Mouse (Mus musculus) intestine, embryonic 15.5 days (tissue): ENCODE data around the gene Sh3pxd2a. TPM values are rescaled to one million over a fixed set of nuclear protein-coding genes. Genes with fewer than 3 reads are reported as not detected.

ENCODE experiments used
- ATAC-seq: fragments of 200-750 bp; cut with Nextera tagmentation; 2 replicates; pipeline ENCODE4 v1.8.0; 2017; ENCODE audit warnings: moderate TSS enrichment, moderate library complexity
- H3K27ac ChIP-seq: fragments of 300-500 bp; sonication (generic); 2 replicates; pipeline ENCODE4 v1.5.1; 2015; ENCODE audit warnings: mild to moderate bottlenecking, inconsistent platforms
- H3K27me3 ChIP-seq: fragments of 300-500 bp; sonication (generic); replicated peaks from 2 replicates; pipeline ENCODE4 v1.6.1; 2015; ENCODE audit warnings: inconsistent platforms
- H3K36me3 ChIP-seq: fragments of 300-500 bp; sonication (generic); 2 replicates; pipeline ENCODE4 v1.6.1; 2015; ENCODE audit warnings: inconsistent platforms
- H3K4me1 ChIP-seq: fragments of 300-500 bp; sonication (generic); replicated peaks from 2 replicates; pipeline ENCODE4 v1.6.1; 2015; ENCODE audit warnings: inconsistent platforms
- H3K4me2 ChIP-seq: fragments of 300-500 bp; sonication (generic); replicated peaks from 2 replicates; pipeline ENCODE4 v1.6.1; 2015; ENCODE audit warnings: mild to moderate bottlenecking, inconsistent platforms
- H3K4me3 ChIP-seq: fragments of 300-500 bp; sonication (generic); replicated peaks from 2 replicates; pipeline ENCODE4 v1.5.1; 2015; ENCODE audit warnings: inconsistent platforms
- H3K9ac ChIP-seq: fragments of 300-500 bp; sonication (generic); 2 replicates; pipeline ENCODE4 v1.6.1; 2015; ENCODE audit warnings: inconsistent platforms
- H3K9me3 ChIP-seq: fragments of 300-500 bp; sonication (generic); 2 replicates; pipeline ENCODE4 v1.6.1; 2016; ENCODE audit warnings: inconsistent platforms
- WGBS: fragments of 180-500 bp; shearing (Covaris S2); methylation state at CpG from one replicate; pipeline ENCODE4 v1.1.7; 2015; 5-methylcytosine and 5-hydroxymethylcytosine counted together
- polyA plus RNA-seq: library from polyadenylated mRNA; unstranded; fragments of >200 nt; fragmentation: Nextera tagmentation; extraction: Ambion mirVana; gene quantifications from 2 replicates; pipeline ENCODE4 v1.2.1, GENCODE M21; 2015

The Sh3pxd2a gene
- polyA plus RNA-seq, 1 experiment from 2014 or later, result 5.0 TPM

DNA sequence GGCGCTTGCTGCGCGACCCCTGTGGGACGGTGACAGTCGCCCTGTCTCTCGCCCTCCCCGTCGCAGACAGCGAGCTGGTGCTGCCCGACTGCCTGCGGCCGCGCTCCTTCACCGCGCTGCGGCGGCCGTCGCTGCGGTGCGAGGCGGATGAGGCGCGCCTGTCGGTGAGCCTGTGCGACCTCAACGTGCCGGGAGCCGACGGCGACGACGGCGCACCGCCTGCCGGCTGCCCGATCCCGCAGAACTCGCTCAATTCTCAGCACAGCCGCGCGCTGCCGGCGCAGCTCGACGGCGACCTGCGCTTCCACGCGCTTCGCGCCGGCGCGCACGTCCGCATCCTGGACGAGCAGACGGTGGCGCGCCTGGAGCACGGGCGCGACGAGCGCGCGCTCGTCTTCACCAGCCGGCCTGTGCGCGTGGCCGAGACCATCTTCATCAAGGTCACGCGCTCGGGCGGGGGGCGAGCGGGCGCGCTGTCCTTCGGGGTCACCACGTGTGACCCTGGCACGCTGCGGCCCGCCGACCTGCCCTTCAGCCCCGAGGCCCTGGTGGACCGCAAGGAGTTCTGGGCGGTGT, 211.1 kb downstream of the Sh3pxd2a start:
- H3K36me3 ChIP-seq, result no peaks in the 10 kb centered on the region
- H3K4me1 ChIP-seq, result peaks cover 15% of the 10 kb centered on the region
- H3K27ac ChIP-seq, result no peak overlapping the region
- no peaks in the 10 kb centered on the region for H3K9me3 ChIP-seq
- WGBS, result 3% methylated on average over 90 of the region's 90 CpGs
- H3K4me2 ChIP-seq, result peak overlapping the region; percentile 73
- H3K4me3 ChIP-seq, result peak overlapping the region; percentile 38
- H3K27me3 ChIP-seq, result peaks cover 29% of the 10 kb centered on the region
- ATAC-seq, result peak; percentile 40
- H3K9ac ChIP-seq, result peak overlapping the region; percentile 23; the same call in 1 of the 2 replicates

DNA sequence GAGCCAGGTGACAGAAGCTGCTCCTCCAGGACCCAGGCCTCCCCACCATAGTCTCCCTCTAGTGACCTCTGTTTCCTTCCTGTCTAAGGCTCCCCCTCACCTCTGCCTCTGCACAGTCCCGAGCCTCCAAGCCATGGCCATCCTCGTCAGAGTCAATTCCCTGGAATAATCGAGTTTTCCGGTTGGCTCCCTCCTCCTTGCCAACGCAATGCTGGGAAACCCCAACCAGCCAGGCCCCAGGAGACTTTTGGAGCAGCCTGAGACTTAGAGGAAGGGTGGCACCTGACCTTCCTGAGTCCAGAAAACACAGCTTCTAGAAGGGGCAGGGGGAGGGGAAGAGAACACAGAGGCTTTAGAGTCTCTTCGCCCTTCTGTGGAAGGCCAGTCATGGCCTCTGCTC, 213.3 kb downstream of the Sh3pxd2a start:
- peaks cover 22% of the 10 kb centered on the region for H3K4me1 ChIP-seq
- whole genome bisulfite sequencing, result 78% methylated on average over 6 of the region's 6 CpGs
- no peaks in the 10 kb centered on the region for H3K9me3 ChIP-seq
- no peaks in the 10 kb centered on the region for H3K36me3 ChIP-seq
- H3K27ac ChIP-seq, result no peak overlapping the region
- no peak for ATAC-seq
- H3K4me3 ChIP-seq, result no peak overlapping the region
- no peak overlapping the region for H3K9ac ChIP-seq
- H3K4me2 ChIP-seq, result no peak overlapping the region
- H3K27me3 ChIP-seq, result peaks cover 29% of the 10 kb centered on the region

GRCm38 (mm10) chr19:47248906-47249568, 215.2 kb downstream of the Sh3pxd2a start:
- H3K4me3 ChIP-seq, result no peak overlapping the region
- no peaks in the 10 kb centered on the region for H3K36me3 ChIP-seq
- 65% methylated on average over 16 of the region's 16 CpGs for WGBS
- no peaks in the 10 kb centered on the region for H3K9me3 ChIP-seq
- H3K9ac ChIP-seq, result no peak overlapping the region
- H3K4me2 ChIP-seq, result no peak overlapping the region
- ATAC-seq, result no peak
- peaks cover 24% of the 10 kb centered on the region for H3K27me3 ChIP-seq
- 0 out of 2 replicates have a peak overlapping the region, but pooled peaks have one; percentile 34 for H3K27ac ChIP-seq
- peaks cover 22% of the 10 kb centered on the region for H3K4me1 ChIP-seq

DNA sequence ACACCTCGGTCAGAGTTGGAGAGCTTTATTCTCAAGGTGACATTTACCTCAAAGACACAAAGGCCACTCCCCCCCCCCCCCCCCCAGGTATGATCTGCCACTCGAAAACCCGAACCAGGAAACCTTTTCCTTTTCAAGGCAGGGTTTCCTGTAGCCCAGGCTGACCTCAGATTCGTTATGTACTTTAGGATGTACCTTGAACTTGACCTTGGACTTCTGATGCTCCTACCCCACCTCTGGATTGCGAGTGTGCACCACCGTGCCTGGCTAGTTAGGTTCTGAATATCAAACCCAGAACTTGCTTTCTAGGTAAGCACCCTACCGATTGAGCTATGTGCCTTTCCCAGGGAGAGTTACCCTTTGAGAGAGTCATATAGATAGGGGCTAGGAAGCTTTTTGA, 215.9 kb downstream of the Sh3pxd2a start:
- ATAC-seq, result peak; percentile 13; the same call in 1 of the 2 replicates
- H3K9ac ChIP-seq, result no peak overlapping the region

GRCm38 (mm10) chr19:47247791-47248190, 216.4 kb downstream of the Sh3pxd2a start:
- Histone ChIP-seq H3K4me3 (no peak overlapping the region), H3K27ac (no peak overlapping the region), H3K9me3 (no peaks in the 10 kb centered on the region), H3K36me3 (no peaks in the 10 kb centered on the region), H3K4me1 (peaks cover 15% of the 10 kb centered on the region), H3K9ac (no peak overlapping the region), H3K4me2 (peak overlapping the region; percentile 39), H3K27me3 (peaks cover 11% of the 10 kb centered on the region)
- 7% methylated on average over 11 of the region's 11 CpGs for WGBS
- ATAC-seq, result peak; percentile 59

More for the DNA sequence above, 215.9 kb downstream of the Sh3pxd2a start:
- Histone ChIP-seq H3K27me3 (peaks cover 16% of the 10 kb centered on the region), H3K4me2 (peak overlapping the region; percentile 39; the same call in 1 of the 2 replicates), H3K4me3 (no peak overlapping the region), H3K36me3 (no peaks in the 10 kb centered on the region), H3K4me1 (peaks cover 20% of the 10 kb centered on the region), H3K9me3 (no peaks in the 10 kb centered on the region), H3K27ac (no peak overlapping the region)
- WGBS, result 58% methylated on average over 7 of the region's 7 CpGs

DNA sequence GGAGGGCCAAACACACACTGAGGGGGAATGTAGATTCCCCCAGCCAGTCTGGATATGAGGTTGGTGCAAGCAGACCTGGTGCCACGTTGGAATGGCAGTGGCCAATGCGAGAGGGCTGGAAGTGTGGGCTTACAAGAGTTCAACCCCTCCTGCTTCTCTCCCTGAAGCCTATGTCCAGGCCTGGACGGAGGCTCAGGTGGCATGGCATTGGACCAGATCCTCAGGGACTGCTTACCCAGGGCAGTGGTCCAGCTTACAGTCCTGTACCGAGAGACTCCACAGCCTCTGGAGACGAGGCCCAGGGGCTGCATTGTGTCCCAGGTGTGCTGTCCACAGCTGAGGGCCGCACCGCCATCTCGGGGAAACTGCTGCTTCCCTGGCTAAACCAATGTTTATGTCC, 218.7 kb downstream of the Sh3pxd2a start:
- ATAC-seq, result no peak
- no peak overlapping the region for H3K4me3 ChIP-seq
- no peaks in the 10 kb centered on the region for H3K9me3 ChIP-seq
- H3K27me3 ChIP-seq, result peaks cover under 1% of the 10 kb centered on the region; the same call in 1 of the 2 replicates
- H3K9ac ChIP-seq, result no peak overlapping the region
- H3K36me3 ChIP-seq, result no peaks in the 10 kb centered on the region
- H3K27ac ChIP-seq, result no peak overlapping the region
- WGBS, result 71% methylated on average over 8 of the region's 8 CpGs
- no peak overlapping the region for H3K4me2 ChIP-seq
- peaks cover 17% of the 10 kb centered on the region for H3K4me1 ChIP-seq

- no peak overlapping the region for H3K4me2 ChIP-seq
- no peaks in the 10 kb centered on the region for H3K27me3 ChIP-seq
- no peak overlapping the region for H3K4me3 ChIP-seq
- peaks cover 10% of the 10 kb centered on the region; the same call in 1 of the 2 replicates for H3K4me1 ChIP-seq
- WGBS, result 65% methylated on average over 4 of the region's 4 CpGs
- H3K9ac ChIP-seq, result no peak overlapping the region
- H3K9me3 ChIP-seq, result no peaks in the 10 kb centered on the region
- no peak overlapping the region for H3K27ac ChIP-seq
- H3K36me3 ChIP-seq, result no peaks in the 10 kb centered on the region
- no peak for ATAC-seq
These were observed 222.0 kb downstream of the Sh3pxd2a start for GRCm38 (mm10) chr19:47242227-47242626.

GRCm38 (mm10) chr19:47240957-47241356, 223.2 kb downstream of the Sh3pxd2a start:
- peak overlapping the region; percentile 48 for H3K4me2 ChIP-seq
- H3K9ac ChIP-seq, result no peak overlapping the region
- no peak overlapping the region for H3K27ac ChIP-seq
- 62% methylated on average over 7 of the region's 7 CpGs for WGBS
- H3K4me3 ChIP-seq, result no peak overlapping the region
- peaks cover 10% of the 10 kb centered on the region; the same call in 1 of the 2 replicates for H3K4me1 ChIP-seq
- H3K36me3 ChIP-seq, result no peaks in the 10 kb centered on the region
- no peaks in the 10 kb centered on the region for H3K9me3 ChIP-seq
- H3K27me3 ChIP-seq, result no peaks in the 10 kb centered on the region
- ATAC-seq, result no peak

DNA sequence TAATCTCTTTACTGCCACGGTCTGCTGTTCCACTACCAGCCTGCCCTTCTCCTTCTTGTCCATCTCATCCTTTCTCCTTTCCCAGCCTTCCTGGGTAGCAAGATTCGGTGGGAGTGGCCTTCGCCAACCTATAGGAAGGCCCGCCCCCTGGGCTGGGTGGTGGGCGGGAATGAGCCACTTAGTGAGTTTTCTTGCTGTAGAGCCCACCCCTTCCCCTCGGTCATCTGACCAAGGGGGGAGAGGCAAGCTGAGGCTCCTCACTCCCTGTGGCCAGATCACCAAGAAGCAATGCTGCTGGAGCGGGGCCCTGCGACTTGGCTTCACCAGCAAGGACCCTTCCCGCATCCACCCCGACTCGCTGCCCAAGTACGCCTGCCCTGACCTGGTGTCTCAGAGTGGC, 224.1 kb downstream of the Sh3pxd2a start:
- Histone ChIP-seq H3K27me3 (no peaks in the 10 kb centered on the region), H3K4me3 (peak overlapping the region; percentile 17), H3K36me3 (no peaks in the 10 kb centered on the region), H3K9me3 (no peaks in the 10 kb centered on the region), H3K27ac (no peak overlapping the region), H3K9ac (no peak overlapping the region), H3K4me2 (peak overlapping the region; percentile 48), H3K4me1 (peaks cover 10% of the 10 kb centered on the region; the same call in 1 of the 2 replicates)
- peak; percentile 68; the same call in 1 of the 2 replicates for ATAC-seq
- 37% methylated on average over 12 of the region's 12 CpGs for WGBS

DNA sequence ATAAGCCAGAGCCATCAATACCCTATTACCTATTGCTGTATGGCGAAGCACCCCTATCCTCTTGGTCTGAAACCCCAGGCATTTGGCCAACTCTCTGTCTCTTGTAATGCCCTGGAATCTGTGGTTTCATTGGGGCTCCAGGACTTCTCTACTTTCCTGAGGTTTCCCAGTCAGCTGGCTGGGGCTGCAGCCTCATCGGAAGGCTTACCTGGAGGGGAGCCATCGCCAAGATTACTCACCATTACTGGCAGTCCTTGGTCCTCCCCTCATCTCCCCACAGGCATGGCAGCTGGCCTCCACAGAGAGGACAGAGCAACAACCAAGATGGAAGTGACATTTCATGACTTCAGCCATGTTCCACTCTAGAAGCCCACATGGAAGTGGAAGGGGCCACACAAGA, 231.1 kb downstream of the Sh3pxd2a start:
- Histone ChIP-seq H3K9ac (no peak overlapping the region), H3K4me3 (no peak overlapping the region)

DNA sequence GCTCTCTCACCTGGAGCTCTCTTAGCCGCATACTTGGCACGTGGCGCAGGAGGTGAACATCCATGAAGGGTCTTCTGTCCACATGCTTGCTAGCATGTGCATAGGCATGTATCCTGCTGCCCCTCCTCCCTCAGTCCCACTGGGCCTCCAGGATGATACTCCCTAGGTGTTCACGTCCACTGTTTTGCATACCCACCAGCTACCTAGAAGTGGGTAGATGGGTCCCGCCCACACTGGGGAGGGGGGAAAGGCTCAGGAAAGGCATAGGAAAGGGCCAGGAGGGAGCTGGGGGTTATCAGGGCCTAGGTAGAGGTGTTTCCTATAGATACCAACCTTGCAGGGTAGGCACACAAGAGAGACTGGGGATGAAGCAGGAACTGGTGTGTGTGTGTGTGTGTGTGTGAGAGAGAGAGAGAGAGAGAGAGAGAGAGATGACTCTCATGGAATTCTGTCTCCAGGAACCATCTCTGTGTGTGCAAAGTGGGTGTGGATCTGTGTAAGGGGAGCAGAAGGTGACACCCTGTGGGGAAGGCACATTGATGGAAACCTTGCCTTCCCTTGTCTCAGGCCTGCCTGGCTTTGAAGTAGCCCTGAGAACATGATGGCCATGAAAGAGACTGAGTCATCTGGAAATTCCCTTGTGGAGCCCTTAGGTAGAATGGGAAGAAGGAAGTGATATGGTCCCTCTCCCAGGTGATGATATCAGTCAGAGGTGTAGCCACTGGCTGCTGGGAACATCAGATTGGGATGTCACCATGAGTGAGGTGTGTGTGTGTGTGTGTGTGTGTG, 231.9 kb downstream of the Sh3pxd2a start:
- no peak overlapping the region for H3K27ac ChIP-seq
- H3K27me3 ChIP-seq, result no peaks in the 10 kb centered on the region
- H3K4me3 ChIP-seq, result no peak overlapping the region
- no peak overlapping the region for H3K9ac ChIP-seq
- no peaks in the 10 kb centered on the region for H3K36me3 ChIP-seq
- WGBS, result 77% methylated on average over 5 of the region's 5 CpGs
- H3K4me1 ChIP-seq, result peaks cover 11% of the 10 kb centered on the region; the same call in 1 of the 2 replicates
- H3K9me3 ChIP-seq, result no peaks in the 10 kb centered on the region
- no peak overlapping the region for H3K4me2 ChIP-seq
- no peak for ATAC-seq

More for the DNA sequence above, 231.1 kb downstream of the Sh3pxd2a start:
- Histone ChIP-seq H3K27me3 (no peaks in the 10 kb centered on the region), H3K27ac (no peak overlapping the region), H3K4me2 (no peak overlapping the region), H3K4me1 (peaks cover 11% of the 10 kb centered on the region; the same call in 1 of the 2 replicates), H3K9me3 (no peaks in the 10 kb centered on the region), H3K36me3 (no peaks in the 10 kb centered on the region)
- ATAC-seq, result no peak
- 96% methylated on average over 3 of the region's 3 CpGs for WGBS

GRCm38 (mm10) chr19:47231389-47231788, 232.8 kb downstream of the Sh3pxd2a start:
- H3K9me3 ChIP-seq, result no peaks in the 10 kb centered on the region
- no peak overlapping the region for H3K4me3 ChIP-seq
- no peak overlapping the region for H3K9ac ChIP-seq
- H3K4me1 ChIP-seq, result peaks cover 11% of the 10 kb centered on the region; the same call in 1 of the 2 replicates
- no peak for ATAC-seq
- no peaks in the 10 kb centered on the region for H3K36me3 ChIP-seq
- no peak overlapping the region for H3K4me2 ChIP-seq
- H3K27me3 ChIP-seq, result no peaks in the 10 kb centered on the region
- 93% methylated on average over 6 of the region's 6 CpGs for WGBS
- no peak overlapping the region for H3K27ac ChIP-seq
